Mouse (Mus musculus): ENCODE results near the gene Fam193a. TPM values are rescaled to one million over a fixed set of nuclear protein-coding genes. Genes with fewer than 3 reads are reported as not detected.

Gene Fam193a
- 3.2 and 3.3 TPM in 2 replicates for polyA plus RNA-seq (2015; fragmentation: Nextera tagmentation; extraction: Ambion mirVana)

GRCm38 (mm10) chr5:34369341-34370021 lies at the start of gene Fam193a:
Gene Fam193a (plus strand): TSS chr5:34369933.
- Histone ChIP-seq H3K9me3 (replicated peaks; ENCODE audit: control insufficient read depth, low read length) (no peaks in the 10 kb centered on the region), H3K4me3 (ENCODE audit: low read depth, low read length) (peak within 1 kb of the TSS; percentile 93), H3K36me3 (ENCODE audit: control insufficient read depth, insufficient read depth) (no peaks in the 10 kb centered on the region), H3K27ac (ENCODE audit: low read length) (peak within 1 kb of the TSS; percentile 80), H3K4me2 (ENCODE audit: low read depth, low read length) (peak within 1 kb of the TSS; percentile 89), H3K27me3 (ENCODE audit: control insufficient read depth, insufficient read depth, low read depth, low read length) (no peaks in the 10 kb centered on the region), H3K4me1 (ENCODE audit: control insufficient read depth, low read depth, low read length) (peaks cover 19% of the 10 kb centered on the region), H3K9ac (ENCODE audit: low read depth, low read length) (peak within 1 kb of the TSS; percentile 92)
- under 1% methylated on average over 58 of the region's 64 CpGs for WGBS (ENCODE audit: insufficient replicate concordance)
- peak; percentile 98 for ATAC-seq (ENCODE audit: low read depth)

GRCm38 (mm10) chr5:34321236-34321635 lies 48.5 kb upstream of the Fam193a start:
- H3K4me1 ChIP-seq (ENCODE audit: control insufficient read depth, low read depth, low read length): no peaks in the 10 kb centered on the region
- no peak overlapping the region for H3K27ac ChIP-seq (ENCODE audit: low read length)
- no peak overlapping the region for H3K4me3 ChIP-seq (ENCODE audit: low read depth, low read length)
- no peaks in the 10 kb centered on the region for H3K36me3 ChIP-seq (ENCODE audit: control insufficient read depth, insufficient read depth)
- H3K4me2 ChIP-seq (ENCODE audit: low read depth, low read length): no peak overlapping the region
- H3K27me3 ChIP-seq (ENCODE audit: control insufficient read depth, insufficient read depth, low read depth, low read length): no peaks in the 10 kb centered on the region
- ATAC-seq (ENCODE audit: low read depth): no peak
- H3K9ac ChIP-seq (ENCODE audit: low read depth, low read length): no peak overlapping the region
- WGBS (ENCODE audit: insufficient replicate concordance): 68% methylated on average over 4 of the region's 4 CpGs
- no peaks in the 10 kb centered on the region for H3K9me3 ChIP-seq (replicated peaks; ENCODE audit: control insufficient read depth, low read length)

- Histone ChIP-seq H3K4me2 (ENCODE audit: low read depth, low read length) (no peak overlapping the region), H3K9ac (ENCODE audit: low read depth, low read length) (no peak overlapping the region), H3K36me3 (ENCODE audit: control insufficient read depth, insufficient read depth) (no peaks in the 10 kb centered on the region), H3K27ac (ENCODE audit: low read length) (no peak overlapping the region), H3K9me3 (replicated peaks; ENCODE audit: control insufficient read depth, low read length) (no peaks in the 10 kb centered on the region), H3K4me3 (ENCODE audit: low read depth, low read length) (no peak overlapping the region), H3K27me3 (ENCODE audit: control insufficient read depth, insufficient read depth, low read depth, low read length) (peaks cover 3% of the 10 kb centered on the region; the same call in 1 of the 2 replicates), H3K4me1 (ENCODE audit: control insufficient read depth, low read depth, low read length) (no peaks in the 10 kb centered on the region)
- ATAC-seq (ENCODE audit: low read depth): no peak
These were observed 44.4 kb upstream of the Fam193a start for GRCm38 (mm10) chr5:34325286-34325685.

- Histone ChIP-seq H3K9me3 (replicated peaks; ENCODE audit: control insufficient read depth, low read length) (no peaks in the 10 kb centered on the region), H3K4me1 (ENCODE audit: control insufficient read depth, low read depth, low read length) (no peaks in the 10 kb centered on the region), H3K4me3 (ENCODE audit: low read depth, low read length) (no peak overlapping the region), H3K36me3 (ENCODE audit: control insufficient read depth, insufficient read depth) (no peaks in the 10 kb centered on the region), H3K27me3 (ENCODE audit: control insufficient read depth, insufficient read depth, low read depth, low read length) (peaks cover 3% of the 10 kb centered on the region; the same call in 1 of the 2 replicates), H3K27ac (ENCODE audit: low read length) (no peak overlapping the region), H3K9ac (ENCODE audit: low read depth, low read length) (no peak overlapping the region), H3K4me2 (ENCODE audit: low read depth, low read length) (no peak overlapping the region)
- WGBS (ENCODE audit: insufficient replicate concordance): 31% methylated on average over 4 of the region's 4 CpGs
- ATAC-seq (ENCODE audit: low read depth): no peak
These were observed 43.5 kb upstream of the Fam193a start for GRCm38 (mm10) chr5:34326249-34326691.

- WGBS (ENCODE audit: insufficient replicate concordance): 27% methylated on average over 31 of the region's 31 CpGs
- H3K36me3 ChIP-seq (ENCODE audit: control insufficient read depth, insufficient read depth): no peaks in the 10 kb centered on the region
- peaks cover 3% of the 10 kb centered on the region; the same call in 1 of the 2 replicates for H3K27me3 ChIP-seq (ENCODE audit: control insufficient read depth, insufficient read depth, low read depth, low read length)
- H3K9me3 ChIP-seq (replicated peaks; ENCODE audit: control insufficient read depth, low read length): no peaks in the 10 kb centered on the region
- H3K27ac ChIP-seq (ENCODE audit: low read length): no peak overlapping the region
- no peak for ATAC-seq (ENCODE audit: low read depth)
- H3K9ac ChIP-seq (ENCODE audit: low read depth, low read length): no peak overlapping the region
- H3K4me3 ChIP-seq (ENCODE audit: low read depth, low read length): peak overlapping the region; percentile 2
- peak overlapping the region; percentile 42 for H3K4me2 ChIP-seq (ENCODE audit: low read depth, low read length)
- H3K4me1 ChIP-seq (ENCODE audit: control insufficient read depth, low read depth, low read length): no peaks in the 10 kb centered on the region
These were observed 42.7 kb upstream of the Fam193a start for GRCm38 (mm10) chr5:34326875-34327576.

GRCm38 (mm10) chr5:34330136-34330535 lies 39.6 kb upstream of the Fam193a start:
- Histone ChIP-seq H3K9ac (ENCODE audit: low read depth, low read length) (no peak overlapping the region), H3K4me3 (ENCODE audit: low read depth, low read length) (no peak overlapping the region), H3K27ac (ENCODE audit: low read length) (no peak overlapping the region), H3K36me3 (ENCODE audit: control insufficient read depth, insufficient read depth) (no peaks in the 10 kb centered on the region), H3K4me1 (ENCODE audit: control insufficient read depth, low read depth, low read length) (no peaks in the 10 kb centered on the region; the same call in 1 of the 2 replicates), H3K9me3 (replicated peaks; ENCODE audit: control insufficient read depth, low read length) (no peaks in the 10 kb centered on the region), H3K27me3 (ENCODE audit: control insufficient read depth, insufficient read depth, low read depth, low read length) (peaks cover 3% of the 10 kb centered on the region; the same call in 1 of the 2 replicates), H3K4me2 (ENCODE audit: low read depth, low read length) (no peak overlapping the region)
- WGBS (ENCODE audit: insufficient replicate concordance): 55% methylated on average over 2 of the region's 2 CpGs
- no peak for ATAC-seq (ENCODE audit: low read depth)

GRCm38 (mm10) chr5:34334081-34334480 lies 35.7 kb upstream of the Fam193a start:
- WGBS (ENCODE audit: insufficient replicate concordance): 83% methylated on average over 1 of the region's 1 CpGs
- H3K4me2 ChIP-seq (ENCODE audit: low read depth, low read length): no peak overlapping the region

GRCm38 (mm10) chr5:34335539-34336096 lies 34.1 kb upstream of the Fam193a start:
- Histone ChIP-seq H3K27me3 (ENCODE audit: control insufficient read depth, insufficient read depth, low read depth, low read length) (no peaks in the 10 kb centered on the region), H3K4me3 (ENCODE audit: low read depth, low read length) (peak overlapping the region; percentile 99), H3K4me1 (ENCODE audit: control insufficient read depth, low read depth, low read length) (peaks cover 19% of the 10 kb centered on the region), H3K9ac (ENCODE audit: low read depth, low read length) (peak overlapping the region; percentile 84), H3K9me3 (replicated peaks; ENCODE audit: control insufficient read depth, low read length) (no peaks in the 10 kb centered on the region), H3K36me3 (ENCODE audit: control insufficient read depth, insufficient read depth) (no peaks in the 10 kb centered on the region), H3K4me2 (ENCODE audit: low read depth, low read length) (peak overlapping the region; percentile 89), H3K27ac (ENCODE audit: low read length) (peak overlapping the region; percentile 96)
- ATAC-seq (ENCODE audit: low read depth): peak; percentile 25
- 1% methylated on average over 21 of the region's 21 CpGs for WGBS (ENCODE audit: insufficient replicate concordance)

More at GRCm38 (mm10) chr5:34334081-34334480, 35.7 kb upstream of the Fam193a start:
- Histone ChIP-seq H3K9ac (ENCODE audit: low read depth, low read length) (no peak overlapping the region), H3K36me3 (ENCODE audit: control insufficient read depth, insufficient read depth) (no peaks in the 10 kb centered on the region), H3K4me1 (ENCODE audit: control insufficient read depth, low read depth, low read length) (peaks cover 19% of the 10 kb centered on the region), H3K9me3 (replicated peaks; ENCODE audit: control insufficient read depth, low read length) (no peaks in the 10 kb centered on the region), H3K4me3 (ENCODE audit: low read depth, low read length) (no peak overlapping the region), H3K27ac (ENCODE audit: low read length) (no peak overlapping the region), H3K27me3 (ENCODE audit: control insufficient read depth, insufficient read depth, low read depth, low read length) (no peaks in the 10 kb centered on the region)
- no peak for ATAC-seq (ENCODE audit: low read depth)

Data from liver, embryonic 16.5 days (tissue).